Mouse (Mus musculus) midbrain, embryonic 13.5 days (tissue): ENCODE results near the gene Hcrt. TPM values are rescaled to one million over a fixed set of nuclear protein-coding genes. Genes with fewer than 3 reads are reported as not detected.
A peak's percentile ranks its signal among the peaks of the same experiment; 100 is the strongest.

ENCODE experiments used
- ATAC-seq: fragments of 200-750 bp; cut with Nextera tagmentation; 2 replicates; pipeline ENCODE4 v1.8.0; 2017; ENCODE audit warnings: mild to moderate bottlenecking, moderate TSS enrichment, moderate library complexity
- H3K27ac ChIP-seq: fragments of 300-500 bp; sonication (generic); 2 replicates; pipeline ENCODE4 v1.5.1; 2015; ENCODE audit warnings: inconsistent platforms, mild to moderate bottlenecking, moderate library complexity
- H3K27me3 ChIP-seq: fragments of 300-500 bp; sonication (generic); 2 replicates; pipeline ENCODE4 v1.6.1; 2015; ENCODE audit warnings: mild to moderate bottlenecking, inconsistent platforms
- H3K36me3 ChIP-seq: fragments of 300-500 bp; sonication (generic); 2 replicates; pipeline ENCODE4 v1.6.1; 2015; ENCODE audit warnings: mild to moderate bottlenecking, inconsistent platforms
- H3K4me1 ChIP-seq: fragments of 300-500 bp; sonication (generic); replicated peaks from 2 replicates; pipeline ENCODE4 v1.6.1; 2015; ENCODE audit warnings: inconsistent platforms
- H3K4me2 ChIP-seq: fragments of 300-500 bp; sonication (generic); replicated peaks from 2 replicates; pipeline ENCODE4 v1.6.1; 2015; ENCODE audit warnings: moderate library complexity, mild to moderate bottlenecking, inconsistent platforms
- H3K4me3 ChIP-seq: fragments of 300-500 bp; sonication (generic); replicated peaks from 2 replicates; pipeline ENCODE4 v1.5.1; 2015; ENCODE audit warnings: mild to moderate bottlenecking, inconsistent platforms
- H3K9ac ChIP-seq: fragments of 300-500 bp; sonication (generic); replicated peaks from 2 replicates; pipeline ENCODE4 v1.6.1; 2015; ENCODE audit warnings: mild to moderate bottlenecking, inconsistent platforms
- H3K9me3 ChIP-seq: fragments of 300-500 bp; sonication (generic); 2 replicates; pipeline ENCODE4 v1.6.1; 2016; ENCODE audit warnings: mild to moderate bottlenecking, inconsistent platforms
- WGBS: fragments of 180-500 bp; shearing (Covaris S2); methylation state at CpG from one replicate; pipeline ENCODE4 v1.1.7; 2015; 5-methylcytosine and 5-hydroxymethylcytosine counted together
- polyA plus RNA-seq: library from polyadenylated mRNA; unstranded; fragments of >200 nt; fragmentation: Nextera tagmentation; extraction: Ambion mirVana; gene quantifications from 2 replicates; pipeline ENCODE4 v1.2.1, GENCODE M21; 2015

Hcrt gene
- polyA plus RNA-seq, 1 experiment from 2014 or later: 0.30 TPM

- Histone ChIP-seq H3K9me3 (no peaks in the 10 kb centered on the region), H3K36me3 (peaks cover 48% of the 10 kb centered on the region), H3K4me1 (no peaks in the 10 kb centered on the region), H3K4me2 (no peak overlapping the region), H3K27me3 (peaks cover 10% of the 10 kb centered on the region), H3K4me3 (no peak overlapping the region), H3K27ac (no peak overlapping the region), H3K9ac (no peak overlapping the region)
- WGBS: 86% methylated on average over 10 of the region's 10 CpGs
- ATAC-seq: no peak
Observed at GRCm38 (mm10) chr11:100746546-100746945, 16.2 kb downstream of the Hcrt start.

DNA sequence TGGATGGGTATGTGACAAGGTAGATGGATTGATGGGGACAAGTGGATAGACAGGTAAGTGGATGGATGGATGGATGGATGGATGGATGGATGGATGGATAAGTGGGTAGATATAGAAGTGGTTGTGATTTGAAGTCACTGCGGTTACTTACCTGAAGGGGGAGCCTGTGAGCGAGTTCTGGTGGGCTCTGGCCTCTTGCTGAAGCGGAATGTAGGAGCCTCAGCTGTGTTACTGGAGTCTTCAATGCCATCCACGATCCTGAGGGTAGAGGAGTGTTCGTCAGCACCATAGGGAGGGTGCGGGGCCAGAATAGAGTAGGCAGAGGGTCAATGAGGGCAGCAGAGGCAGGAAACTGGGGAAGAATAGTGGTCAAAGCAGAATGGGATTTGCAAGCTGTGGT is 17.6 kb downstream of the Hcrt start:
- Histone ChIP-seq H3K4me2 (no peak overlapping the region), H3K36me3 (peaks cover 42% of the 10 kb centered on the region), H3K9ac (no peak overlapping the region), H3K27ac (no peak overlapping the region), H3K4me3 (no peak overlapping the region), H3K4me1 (no peaks in the 10 kb centered on the region), H3K9me3 (no peaks in the 10 kb centered on the region), H3K27me3 (peaks cover 14% of the 10 kb centered on the region)
- 19% methylated on average over 6 of the region's 6 CpGs for WGBS
- ATAC-seq: peak; percentile 67; the same call in 1 of the 2 replicates

GRCm38 (mm10) chr11:100741348-100741747 is 21.4 kb downstream of the Hcrt start:
- Histone ChIP-seq H3K9me3 (no peaks in the 10 kb centered on the region), H3K36me3 (peaks cover 32% of the 10 kb centered on the region), H3K4me2 (no peak overlapping the region), H3K27ac (no peak overlapping the region), H3K4me3 (no peak overlapping the region), H3K9ac (no peak overlapping the region), H3K27me3 (0 out of 2 replicates have a peak, but pooled peaks cover 4% of the 10 kb centered on the region), H3K4me1 (peaks cover 18% of the 10 kb centered on the region)
- WGBS: 77% methylated on average over 6 of the region's 6 CpGs
- no peak for ATAC-seq

- ATAC-seq: 0 out of 2 replicates have a peak, but pooled peaks have one; percentile 13
Observed at GRCm38 (mm10) chr11:100738749-100739148, 24.0 kb downstream of the Hcrt start.

GRCm38 (mm10) chr11:100738066-100738604 is 24.6 kb downstream of the Hcrt start, which contains the start of gene Rab5c:
Gene Rab5c (minus strand): TSS chr11:100738215.
- peak within 1 kb of the TSS; percentile 84 for H3K4me3 ChIP-seq
- peak within 1 kb of the TSS; percentile 84 for H3K27ac ChIP-seq
- peaks cover 27% of the 10 kb centered on the region for H3K4me1 ChIP-seq
- peaks cover 15% of the 10 kb centered on the region for H3K36me3 ChIP-seq
- peak within 1 kb of the TSS; percentile 87 for H3K4me2 ChIP-seq
- under 1% methylated on average over 39 of the region's 39 CpGs for WGBS
- peak within 1 kb of the TSS; percentile 92 for H3K9ac ChIP-seq
- H3K27me3 ChIP-seq: 0 out of 2 replicates have a peak, but pooled peaks cover 4% of the 10 kb centered on the region
- no peaks in the 10 kb centered on the region for H3K9me3 ChIP-seq
- peak; percentile 100 for ATAC-seq

More at GRCm38 (mm10) chr11:100738749-100739148, 24.0 kb downstream of the Hcrt start:
- H3K9me3 ChIP-seq: no peaks in the 10 kb centered on the region
- peak overlapping the region; percentile 84; the same call in 1 of the 2 replicates for H3K27ac ChIP-seq
- WGBS: 16% methylated on average over 5 of the region's 5 CpGs
- H3K36me3 ChIP-seq: peaks cover 16% of the 10 kb centered on the region
- H3K4me2 ChIP-seq: peak overlapping the region; percentile 59
- peaks cover 27% of the 10 kb centered on the region for H3K4me1 ChIP-seq
- peak overlapping the region; percentile 68 for H3K9ac ChIP-seq
- H3K27me3 ChIP-seq: 0 out of 2 replicates have a peak, but pooled peaks cover 4% of the 10 kb centered on the region
- H3K4me3 ChIP-seq: peak overlapping the region; percentile 84

DNA sequence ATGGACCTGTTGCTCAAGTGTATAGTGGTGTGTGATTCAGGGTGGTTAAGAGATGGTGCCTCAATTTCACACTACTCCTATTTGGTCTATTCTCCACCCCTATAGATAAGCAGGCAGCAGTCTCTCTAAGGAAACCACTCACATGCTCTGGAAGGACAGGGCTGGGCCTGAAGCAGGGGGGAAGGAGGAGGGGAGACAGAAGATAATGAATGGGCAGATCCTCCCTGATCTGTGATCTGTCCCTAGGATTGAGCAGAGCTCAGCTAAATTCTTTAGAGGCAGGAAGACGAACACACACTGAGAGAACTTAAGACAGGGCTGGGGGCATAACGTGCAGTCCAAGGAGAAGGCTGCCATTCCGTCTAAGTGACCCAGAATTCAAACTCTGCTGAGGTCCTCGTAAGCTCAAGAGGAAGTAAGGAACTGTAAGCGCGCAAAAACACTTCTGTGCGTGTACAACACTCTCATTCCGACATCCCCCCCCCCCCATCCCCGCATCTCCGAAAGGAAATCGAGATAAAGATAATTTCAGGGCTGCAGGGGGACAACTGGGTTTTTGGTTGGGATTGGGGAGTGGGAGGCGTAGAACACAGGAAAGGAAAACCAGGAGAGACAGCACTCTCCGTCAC is 25.5 kb downstream of the Hcrt start:
- ATAC-seq: no peak
- H3K9me3 ChIP-seq: no peaks in the 10 kb centered on the region
- peaks cover 21% of the 10 kb centered on the region for H3K36me3 ChIP-seq
- peak overlapping the region; percentile 87 for H3K4me2 ChIP-seq
- 0 out of 2 replicates have a peak, but pooled peaks cover 4% of the 10 kb centered on the region for H3K27me3 ChIP-seq
- H3K4me1 ChIP-seq: peaks cover 27% of the 10 kb centered on the region
- H3K27ac ChIP-seq: no peak overlapping the region
- 3% methylated on average over 13 of the region's 13 CpGs for WGBS
- H3K9ac ChIP-seq: peak overlapping the region; percentile 92
- H3K4me3 ChIP-seq: peak overlapping the region; percentile 84

DNA sequence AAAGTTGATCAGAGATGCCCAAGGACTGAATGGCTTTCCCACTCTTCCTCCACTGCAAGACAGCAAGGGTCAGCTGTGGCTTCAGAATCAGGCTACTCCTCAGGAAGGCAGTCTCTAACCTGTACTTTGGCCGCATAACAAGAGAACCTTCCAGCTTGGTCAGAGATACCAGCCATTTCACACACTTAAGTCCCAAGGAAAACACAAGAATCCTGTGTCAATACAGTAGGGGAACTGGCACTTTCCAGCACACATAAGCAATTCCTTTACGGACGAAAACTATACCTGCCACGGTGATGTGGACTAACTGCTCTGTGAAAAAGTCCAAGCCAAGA is 26.0 kb downstream of the Hcrt start:
- Histone ChIP-seq H3K4me2 (peak overlapping the region; percentile 87), H3K27ac (no peak overlapping the region), H3K9me3 (no peaks in the 10 kb centered on the region), H3K9ac (peak overlapping the region; percentile 92), H3K4me3 (peak overlapping the region; percentile 84), H3K27me3 (0 out of 2 replicates have a peak, but pooled peaks cover 4% of the 10 kb centered on the region), H3K4me1 (peaks cover 27% of the 10 kb centered on the region), H3K36me3 (peaks cover 19% of the 10 kb centered on the region)
- ATAC-seq: no peak
- 88% methylated on average over 4 of the region's 4 CpGs for WGBS

GRCm38 (mm10) chr11:100735954-100736745 is 26.6 kb downstream of the Hcrt start:
- H3K27ac ChIP-seq: no peak overlapping the region
- peaks cover 27% of the 10 kb centered on the region for H3K4me1 ChIP-seq
- H3K36me3 ChIP-seq: peaks cover 14% of the 10 kb centered on the region
- H3K27me3 ChIP-seq: 0 out of 2 replicates have a peak, but pooled peaks cover 3% of the 10 kb centered on the region
- H3K9ac ChIP-seq: peak overlapping the region; percentile 23; the same call in 1 of the 2 replicates
- no peaks in the 10 kb centered on the region for H3K9me3 ChIP-seq
- ATAC-seq: no peak
- 86% methylated on average over 14 of the region's 14 CpGs for WGBS
- no peak overlapping the region for H3K4me3 ChIP-seq
- peak overlapping the region; percentile 87; the same call in 1 of the 2 replicates for H3K4me2 ChIP-seq

DNA sequence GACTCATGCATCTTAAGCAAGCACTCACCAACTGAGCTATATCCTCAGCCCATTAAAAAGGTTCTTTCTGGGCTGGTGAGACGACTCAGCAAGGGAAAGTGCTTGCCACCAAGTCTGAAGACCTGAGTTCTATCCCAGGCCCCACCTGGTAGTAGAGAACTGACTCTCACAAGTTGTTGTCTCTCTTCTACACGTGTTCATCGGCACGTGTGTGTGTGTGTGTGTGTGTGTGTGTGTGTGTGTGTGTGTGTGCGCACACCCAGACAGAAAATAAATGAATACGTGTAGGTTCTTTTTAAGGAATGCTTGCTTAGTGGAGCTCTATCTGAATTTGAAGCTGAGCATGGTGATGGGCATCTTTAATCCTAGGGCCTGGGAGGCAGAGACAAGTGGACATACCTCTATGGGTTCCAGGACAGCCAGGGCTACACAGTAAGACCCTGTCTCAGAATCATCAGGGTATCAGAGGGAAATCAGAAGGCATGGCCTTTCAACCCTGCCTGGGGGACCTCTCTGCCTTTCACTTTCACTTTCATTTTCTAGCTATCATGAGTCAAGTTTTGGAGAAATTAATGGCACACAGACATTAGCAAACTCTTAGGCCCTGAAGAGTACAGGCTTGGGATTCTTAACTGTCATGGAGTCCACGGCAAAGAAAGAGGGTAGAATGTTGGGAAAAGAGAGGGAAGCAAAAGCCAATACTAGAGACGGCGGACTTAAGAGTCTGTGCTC is 27.4 kb downstream of the Hcrt start:
- no peak for ATAC-seq
- Histone ChIP-seq H3K27ac (no peak overlapping the region), H3K36me3 (peaks cover 12% of the 10 kb centered on the region), H3K4me2 (no peak overlapping the region), H3K9ac (no peak overlapping the region; the same call in 1 of the 2 replicates), H3K9me3 (no peaks in the 10 kb centered on the region), H3K4me1 (peaks cover 27% of the 10 kb centered on the region), H3K4me3 (no peak overlapping the region), H3K27me3 (no peaks in the 10 kb centered on the region)
- 95% methylated on average over 9 of the region's 9 CpGs for WGBS

DNA sequence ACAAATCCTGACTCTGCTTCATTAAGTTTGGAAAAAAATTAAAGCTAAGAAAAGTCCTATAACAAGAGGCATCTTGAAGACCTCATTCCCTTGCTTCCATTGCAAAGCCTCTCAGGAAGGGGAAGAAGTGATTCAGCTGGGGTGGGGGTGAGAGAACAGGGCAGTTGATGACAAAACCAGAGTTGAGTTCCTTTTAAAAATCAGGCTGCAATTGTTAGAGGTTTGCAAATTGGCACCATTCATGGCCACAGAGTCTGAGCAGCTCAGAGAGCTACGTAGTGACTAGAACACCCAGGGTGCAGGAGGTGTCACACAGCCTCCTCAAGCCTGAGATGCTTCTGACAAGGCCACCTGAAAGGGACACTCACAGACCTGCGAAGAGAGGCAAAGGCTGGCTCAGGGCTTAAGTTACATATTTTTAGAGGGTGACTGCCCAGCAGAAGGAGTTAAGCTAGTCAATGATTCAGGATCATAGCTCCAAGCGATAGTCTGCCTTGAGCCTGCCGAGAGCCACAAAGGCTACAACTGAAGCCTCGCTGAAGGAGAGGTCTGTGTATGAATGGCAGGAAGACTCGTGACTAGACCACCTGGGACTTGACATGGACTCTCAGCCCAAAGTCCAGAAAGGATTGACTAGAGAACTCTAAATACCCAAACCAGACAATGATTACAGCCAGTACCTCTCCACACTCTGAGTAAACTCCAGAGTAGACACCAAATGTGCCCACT is 32.1 kb downstream of the Hcrt start:
- no peak for ATAC-seq
- no peaks in the 10 kb centered on the region for H3K9me3 ChIP-seq
- WGBS: 87% methylated on average over 6 of the region's 6 CpGs

DNA sequence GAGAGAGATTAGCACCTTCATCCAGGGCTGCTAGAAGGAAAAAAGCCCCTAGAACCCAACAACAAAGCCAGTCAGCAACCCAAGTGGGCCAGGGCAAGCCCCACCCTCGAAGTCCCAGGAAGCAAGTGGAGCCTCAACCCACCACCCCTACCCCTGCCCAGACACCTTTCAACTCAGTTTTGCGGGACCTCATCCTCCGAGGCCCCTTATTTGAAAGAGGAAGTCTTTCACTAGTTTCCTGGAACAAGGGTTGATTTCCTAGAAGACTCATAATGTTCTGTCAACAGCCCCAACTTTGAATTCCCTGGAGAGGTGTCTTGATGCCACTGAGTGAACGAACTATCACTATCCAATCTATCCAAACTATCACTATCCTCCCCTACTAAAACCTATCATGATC is 32.8 kb downstream of the Hcrt start:
- Histone ChIP-seq H3K36me3 (peaks cover 29% of the 10 kb centered on the region), H3K27ac (no peak overlapping the region), H3K9ac (no peak overlapping the region), H3K4me2 (no peak overlapping the region), H3K9me3 (no peaks in the 10 kb centered on the region), H3K4me1 (no peaks in the 10 kb centered on the region), H3K4me3 (no peak overlapping the region), H3K27me3 (no peaks in the 10 kb centered on the region)
- no peak for ATAC-seq
- 89% methylated on average over 4 of the region's 4 CpGs for WGBS

More for the DNA sequence above, 32.1 kb downstream of the Hcrt start:
- H3K4me2 ChIP-seq: no peak overlapping the region
- H3K4me3 ChIP-seq: no peak overlapping the region
- H3K36me3 ChIP-seq: peaks cover 28% of the 10 kb centered on the region
- no peak overlapping the region for H3K27ac ChIP-seq
- peaks cover 1% of the 10 kb centered on the region for H3K4me1 ChIP-seq
- no peaks in the 10 kb centered on the region for H3K27me3 ChIP-seq
- H3K9ac ChIP-seq: no peak overlapping the region
